Mouse (Mus musculus) midbrain, postnatal 0 days (tissue): Measurements from ENCODE around the gene Epb41l5. TPM values are rescaled to one million over a fixed set of nuclear protein-coding genes. Genes with fewer than 3 reads are reported as not detected.

Experiments used
- ATAC-seq: fragments of 200-750 bp; cut with Nextera tagmentation; 2 replicates; pipeline ENCODE4 v1.8.0; 2017; ENCODE audit warnings: moderate number of reproducible peaks, mild to moderate bottlenecking, moderate TSS enrichment, moderate library complexity; ENCODE audit not compliant: low FRiP score
- DNase-seq: peaks from one replicate; pipeline ENCODE4 v3.0.0-alpha.2; 2015; ENCODE audit warnings: low spot score
- H3K27ac ChIP-seq: fragments of 300-500 bp; sonication (generic); 2 replicates; pipeline ENCODE4 v1.5.1; 2014; ENCODE audit warnings: low read depth, mild to moderate bottlenecking, low read length, mixed read lengths
- H3K27me3 ChIP-seq: fragments of 300-500 bp; sonication (generic); 2 replicates; pipeline ENCODE4 v1.6.1; 2014; ENCODE audit warnings: low read length, control low read depth, mixed read lengths; ENCODE audit not compliant: insufficient read depth
- H3K36me3 ChIP-seq: fragments of 300-500 bp; sonication (generic); 2 replicates; pipeline ENCODE4 v1.6.1; 2014; ENCODE audit warnings: low read length, control low read depth, mixed read lengths; ENCODE audit not compliant: insufficient read depth
- H3K4me1 ChIP-seq: fragments of 300-500 bp; sonication (generic); 2 replicates; pipeline ENCODE4 v1.6.1; 2014; ENCODE audit warnings: mild to moderate bottlenecking, control low read depth, antibody characterized with exemption, low read length, mixed read lengths; ENCODE audit not compliant: insufficient read depth
- H3K4me2 ChIP-seq: fragments of 300-500 bp; sonication (generic); 2 replicates; pipeline ENCODE4 v1.6.1; 2014; ENCODE audit warnings: low read depth, mild to moderate bottlenecking, low read length, mixed read lengths; ENCODE audit not compliant: poor library complexity, severe bottlenecking
- H3K4me3 ChIP-seq: fragments of 300-500 bp; sonication (generic); 2 replicates; pipeline ENCODE4 v1.5.1; 2014; ENCODE audit warnings: low read depth, mild to moderate bottlenecking, low read length, moderate library complexity
- H3K9ac ChIP-seq: fragments of 300-500 bp; sonication (generic); replicated peaks from 2 replicates; pipeline ENCODE4 v1.6.1; 2014; ENCODE audit warnings: mild to moderate bottlenecking, low read length, moderate library complexity, mixed read lengths; ENCODE audit not compliant: poor library complexity, severe bottlenecking
- H3K9me3 ChIP-seq: fragments of 300-500 bp; sonication (generic); 2 replicates; pipeline ENCODE4 v1.6.1; 2016; ENCODE audit warnings: low read length, control low read depth
- CTCF ChIP-seq: IDR thresholded peaks from 2 replicates; pipeline ENCODE4 v1.5.1; 2016; ENCODE audit warnings: antibody characterized with exemption, mild to moderate bottlenecking
- WGBS: fragments of 180-500 bp; shearing (Covaris S2); extraction: QIAGEN DNeasy Blood & Tissue Kit; methylation state at CpG from one replicate; pipeline ENCODE4 v1.1.7; 2014; 5-methylcytosine and 5-hydroxymethylcytosine counted together
- polyA plus RNA-seq: library from polyadenylated mRNA; unstranded; fragments of >200 nt; fragmentation: Nextera tagmentation; extraction: Ambion mirVana; gene quantifications from 2 replicates; pipeline ENCODE4 v1.2.1, GENCODE M21; 2015
- total RNA-seq: library from RNA; depleted of rRNA; stranded (reverse); fragments of >200 nt; gene quantifications from 2 replicates; pipeline ENCODE4 v1.2.3, GENCODE M21; 2014

Epb41l5 gene
- total and polyA plus RNA-seq, 2 experiments from 2014 or later = 12.8 to 13.5 TPM

GRCm38 (mm10) chr1:119624444-119624843, 24.4 kb downstream of the Epb41l5 start:
- no peak for TF ChIP-seq CTCF
- H3K4me2 ChIP-seq = no peak overlapping the region
- DNase-seq (no peak), ATAC-seq (no peak)
- 60% methylated on average over 2 of the region's 2 CpGs for WGBS
- no peaks in the 10 kb centered on the region for H3K36me3 ChIP-seq
- H3K9me3 ChIP-seq = no peaks in the 10 kb centered on the region
- no peak overlapping the region for H3K9ac ChIP-seq
- no peaks in the 10 kb centered on the region for H3K4me1 ChIP-seq
- H3K4me3 ChIP-seq = no peak overlapping the region
- H3K27me3 ChIP-seq = no peaks in the 10 kb centered on the region
- no peak overlapping the region for H3K27ac ChIP-seq

DNA sequence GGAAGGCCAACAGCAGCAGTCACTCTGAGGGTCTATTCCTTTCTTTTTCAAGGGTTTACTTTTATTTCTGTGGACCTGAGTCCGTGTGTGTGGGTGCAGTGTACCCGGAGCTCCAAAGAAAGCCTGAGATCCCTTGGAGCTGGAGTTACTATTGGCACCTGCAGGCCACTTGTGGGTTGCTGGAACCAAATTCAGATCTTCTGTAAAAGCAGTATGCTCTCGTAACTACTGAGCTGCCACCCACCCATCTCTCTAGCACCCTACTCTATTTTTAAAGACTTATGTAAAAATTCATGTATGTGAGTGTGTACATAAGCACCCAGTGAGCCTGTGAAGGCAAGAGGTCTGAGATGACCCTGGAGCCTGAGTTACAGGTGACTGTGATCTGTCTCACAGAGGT, 43.4 kb downstream of the Epb41l5 start:
- H3K27ac ChIP-seq = no peak overlapping the region
- no peak for TF ChIP-seq CTCF
- H3K36me3 ChIP-seq = 0 out of 2 replicates have a peak, but pooled peaks cover 4% of the 10 kb centered on the region
- 97% methylated on average over 3 of the region's 3 CpGs for WGBS
- ATAC-seq (no peak), DNase-seq (no peak)
- H3K9ac ChIP-seq = no peak overlapping the region
- H3K4me2 ChIP-seq = no peak overlapping the region
- H3K9me3 ChIP-seq = no peaks in the 10 kb centered on the region
- no peak overlapping the region for H3K4me3 ChIP-seq
- no peaks in the 10 kb centered on the region for H3K27me3 ChIP-seq
- H3K4me1 ChIP-seq = no peaks in the 10 kb centered on the region

DNA sequence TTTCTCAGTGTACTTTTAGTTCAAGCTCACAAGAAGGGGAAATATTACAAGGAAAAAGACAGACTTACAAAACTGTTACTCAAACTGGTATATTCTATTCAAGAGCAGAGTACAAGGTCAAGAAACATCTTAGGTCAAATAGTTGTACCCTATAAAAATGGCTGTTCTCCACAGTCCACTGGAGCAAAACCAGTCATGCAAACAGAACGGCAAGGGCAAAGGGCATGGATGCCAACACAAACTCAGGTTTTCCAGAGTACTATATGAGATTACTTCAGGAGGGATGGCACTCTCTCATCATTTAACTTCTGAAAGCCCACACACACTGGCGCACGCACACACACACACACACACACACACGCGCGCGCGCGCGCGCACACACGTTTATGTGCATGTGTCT, 46.4 kb downstream of the Epb41l5 start:
- 97% methylated on average over 12 of the region's 12 CpGs for WGBS
- no peaks in the 10 kb centered on the region for H3K27me3 ChIP-seq
- 0 out of 2 replicates have a peak, but pooled peaks cover 4% of the 10 kb centered on the region for H3K36me3 ChIP-seq
- H3K9ac ChIP-seq = no peak overlapping the region
- TF ChIP-seq CTCF = no peak
- H3K9me3 ChIP-seq = no peaks in the 10 kb centered on the region
- H3K4me1 ChIP-seq = no peaks in the 10 kb centered on the region
- H3K27ac ChIP-seq = no peak overlapping the region
- ATAC-seq (no peak), DNase-seq (no peak)
- H3K4me2 ChIP-seq = no peak overlapping the region
- no peak overlapping the region for H3K4me3 ChIP-seq

- no peaks in the 10 kb centered on the region for H3K36me3 ChIP-seq
- ATAC-seq = no peak
- 93% methylated on average over 6 of the region's 6 CpGs for WGBS
- H3K9ac ChIP-seq = no peak overlapping the region
- H3K27ac ChIP-seq = no peak overlapping the region
- no peak for TF ChIP-seq CTCF
- H3K4me1 ChIP-seq = no peaks in the 10 kb centered on the region
- H3K9me3 ChIP-seq = no peaks in the 10 kb centered on the region
- H3K27me3 ChIP-seq = no peaks in the 10 kb centered on the region
- DNase-seq = no peak
- no peak overlapping the region for H3K4me3 ChIP-seq
- H3K4me2 ChIP-seq = no peak overlapping the region
These were observed 49.9 kb downstream of the Epb41l5 start for GRCm38 (mm10) chr1:119598855-119599254.

GRCm38 (mm10) chr1:119596954-119597480, 51.8 kb downstream of the Epb41l5 start:
- Histone ChIP-seq H3K27me3 (no peaks in the 10 kb centered on the region), H3K27ac (no peak overlapping the region), H3K9ac (no peak overlapping the region), H3K4me3 (no peak overlapping the region), H3K9me3 (no peaks in the 10 kb centered on the region), H3K4me2 (no peak overlapping the region), H3K4me1 (no peaks in the 10 kb centered on the region), H3K36me3 (no peaks in the 10 kb centered on the region)
- 72% methylated on average over 3 of the region's 3 CpGs for WGBS
- TF ChIP-seq CTCF = no peak
- DNase-seq (no peak), ATAC-seq (no peak)

- H3K9me3 ChIP-seq = no peaks in the 10 kb centered on the region
- 83% methylated on average over 2 of the region's 2 CpGs for WGBS
These were observed 58.8 kb downstream of the Epb41l5 start for GRCm38 (mm10) chr1:119590041-119590440.

More at GRCm38 (mm10) chr1:119590041-119590440, 58.8 kb downstream of the Epb41l5 start:
- DNase-seq (no peak), ATAC-seq (no peak)
- H3K9ac ChIP-seq = no peak overlapping the region
- H3K36me3 ChIP-seq = no peaks in the 10 kb centered on the region
- H3K27me3 ChIP-seq = no peaks in the 10 kb centered on the region
- TF ChIP-seq CTCF = no peak
- H3K27ac ChIP-seq = no peak overlapping the region
- no peak overlapping the region for H3K4me2 ChIP-seq
- H3K4me3 ChIP-seq = no peak overlapping the region
- H3K4me1 ChIP-seq = no peaks in the 10 kb centered on the region
